Mouse (Mus musculus): ENCODE results near the gene Cela1.

The Cela1 gene

GRCm38 (mm10) chr15:100670833-100671232 lies 16.9 kb downstream of the Cela1 start:
- DNase-seq (ENCODE audit: low spot score in 2 of 2): no peak

GRCm38 (mm10) chr15:100670004-100670403 lies 17.7 kb downstream of the Cela1 start:
- DNase-seq (ENCODE audit: low spot score in 2 of 2): no peak

- no peak for DNase-seq (ENCODE audit: low spot score in 2 of 2)
Observed at GRCm38 (mm10) chr15:100669337-100669736, 18.4 kb downstream of the Cela1 start, which contains the start of gene Bin2. TSS of gene Bin2 (minus strand) at chr15:100669553.

- no peak for DNase-seq (ENCODE audit: low spot score in 2 of 2)
Observed at GRCm38 (mm10) chr15:100667871-100668545, 19.7 kb downstream of the Cela1 start.

GRCm38 (mm10) chr15:100667420-100667819 lies 20.3 kb downstream of the Cela1 start:
- DNase-seq (ENCODE audit: low spot score in 2 of 2): no peak

- DNase-seq (ENCODE audit: low spot score in 2 of 2): no peak
Observed at GRCm38 (mm10) chr15:100666851-100667250, 20.9 kb downstream of the Cela1 start.

GRCm38 (mm10) chr15:100666219-100666696 lies 21.5 kb downstream of the Cela1 start:
- no peak for DNase-seq (ENCODE audit: low spot score in 2 of 2)

GRCm38 (mm10) chr15:100665411-100666218 lies 22.1 kb downstream of the Cela1 start:
- no peak for DNase-seq (ENCODE audit: low spot score in 2 of 2)

- DNase-seq (ENCODE audit: low spot score in 2 of 2): no peak
Observed at GRCm38 (mm10) chr15:100664813-100665274, 22.9 kb downstream of the Cela1 start.

GRCm38 (mm10) chr15:100660805-100661204 lies 26.9 kb downstream of the Cela1 start:
- DNase-seq (ENCODE audit: low spot score in 2 of 2): no peak

- DNase-seq (ENCODE audit: low spot score in 2 of 2): no peak
Observed at GRCm38 (mm10) chr15:100660306-100660705, 27.4 kb downstream of the Cela1 start.

- no peak for DNase-seq (ENCODE audit: low spot score in 2 of 2)
Observed at GRCm38 (mm10) chr15:100655201-100655600, 32.5 kb downstream of the Cela1 start.

- DNase-seq (ENCODE audit: low spot score in 2 of 2): no peak
Observed at GRCm38 (mm10) chr15:100654271-100654670, 33.5 kb downstream of the Cela1 start.

- DNase-seq (ENCODE audit: low spot score in 2 of 2): peak; percentile 69 to 81
Observed at GRCm38 (mm10) chr15:100651610-100652009, 36.1 kb downstream of the Cela1 start.

GRCm38 (mm10) chr15:100650111-100650510 lies 37.6 kb downstream of the Cela1 start:
- DNase-seq (ENCODE audit: low spot score in 2 of 2): no peak

- DNase-seq (ENCODE audit: low spot score in 2 of 2): no peak
Observed at GRCm38 (mm10) chr15:100646161-100646560, 41.6 kb downstream of the Cela1 start.

GRCm38 (mm10) chr15:100642451-100642850 lies 45.3 kb downstream of the Cela1 start:
- DNase-seq (ENCODE audit: low spot score in 2 of 2): no peak

GRCm38 (mm10) chr15:100641226-100641810 lies 46.4 kb downstream of the Cela1 start:
- DNase-seq (ENCODE audit: low spot score in 2 of 2): no peak

GRCm38 (mm10) chr15:100639972-100640750 lies 47.6 kb downstream of the Cela1 start:
- peak in 1 of 2 experiments; percentile 32 for DNase-seq (ENCODE audit: low spot score in 2 of 2)

- DNase-seq (ENCODE audit: low spot score in 2 of 2): peak in 1 of 2 experiments; percentile 53
Observed at GRCm38 (mm10) chr15:100637661-100638060, 50.1 kb downstream of the Cela1 start.

- peak; percentile 46 to 60 for DNase-seq (ENCODE audit: low spot score in 2 of 2)
Observed at GRCm38 (mm10) chr15:100636700-100637501, 50.8 kb downstream of the Cela1 start, which contains the start of gene Smagp. TSS of gene Smagp (minus strand) at chr15:100636940.
